Mouse (Mus musculus) adrenal gland, adult (tissue): ENCODE measurements around the gene Crisp2.
A peak's percentile ranks its signal among the peaks of the same experiment; 100 is the strongest.

Experiments
- DNase-seq, 2 experiments: peaks; one replicate each; pipeline ENCODE4 v3.0.0; 2022 to 2023; ENCODE audit warnings: low spot score in 1 of 2; ENCODE audit not compliant: inconsistent age in 2 of 2

The Crisp2 gene

GRCm38 (mm10) chr17:40806953-40807572, at the start of gene Crisp2:
Crisp2 (minus strand) TSS chr17:40807003.
- no peak for DNase-seq

- DNase-seq: no peak
These were observed 48.3 kb upstream of the Crisp2 start for GRCm38 (mm10) chr17:40855065-40855464.

DNA sequence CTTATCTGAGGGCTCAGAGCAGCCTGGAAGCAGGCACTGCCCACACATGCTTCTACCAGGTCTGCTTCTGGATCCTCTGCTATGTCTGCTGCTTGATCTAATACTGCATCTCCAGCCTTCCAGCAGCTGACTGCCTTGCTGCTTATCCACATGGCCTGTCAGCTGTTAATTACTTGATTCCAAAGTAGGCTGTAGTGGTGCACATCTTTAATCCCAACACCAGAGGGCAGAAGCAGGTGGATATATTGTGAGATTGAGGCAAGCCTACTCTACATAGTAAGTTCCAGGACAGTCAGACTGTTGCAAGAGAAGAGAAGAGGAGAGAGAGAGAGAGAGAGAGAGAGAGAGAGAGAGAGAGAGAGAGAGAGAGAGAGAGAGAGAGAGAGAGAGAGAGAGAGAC, 30.5 kb upstream of the Crisp2 start:
- DNase-seq: peak; percentile 3 to 43

GRCm38 (mm10) chr17:40831870-40832269, 25.1 kb upstream of the Crisp2 start:
- no peak for DNase-seq

DNA sequence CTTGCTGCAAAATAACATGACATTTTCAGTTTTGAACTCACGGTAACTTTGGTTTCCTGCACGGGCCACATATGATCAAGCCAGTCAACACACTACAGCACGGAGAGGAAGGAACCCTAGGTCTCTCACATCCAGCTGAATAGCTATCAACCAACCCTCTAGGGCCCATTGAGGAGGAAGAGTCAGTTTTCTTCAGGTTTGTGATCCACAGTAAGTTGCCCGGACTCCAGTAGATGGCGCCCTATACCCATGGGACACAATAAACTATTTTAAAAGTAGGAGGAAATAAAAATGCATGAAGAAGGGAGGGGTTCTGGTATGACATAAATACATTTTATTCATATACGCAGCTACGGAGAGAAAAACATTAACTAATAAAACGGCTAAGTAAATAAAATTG, 17.7 kb upstream of the Crisp2 start:
- peak; percentile 9 to 76 for DNase-seq

DNA sequence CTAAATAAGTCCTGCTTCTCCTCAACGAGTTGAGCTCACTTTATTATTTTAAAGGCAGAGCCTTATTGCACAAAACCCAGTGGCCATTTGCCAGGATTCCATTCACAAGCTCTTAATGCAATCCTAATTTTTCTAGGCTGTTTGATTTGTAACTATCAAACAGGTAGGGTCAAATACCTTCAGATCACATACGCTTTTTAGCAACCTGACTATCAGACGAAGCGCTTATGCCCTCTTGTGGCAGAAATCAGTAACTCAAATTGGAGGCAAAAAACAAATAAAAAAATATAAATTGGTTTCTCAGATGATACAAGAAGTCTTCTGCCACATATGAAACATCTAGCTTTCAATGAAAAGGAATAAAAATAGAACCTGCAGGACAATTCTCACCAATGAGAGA, 17.0 kb upstream of the Crisp2 start:
- peak in 1 of 2 experiments; percentile 43 for DNase-seq

DNA sequence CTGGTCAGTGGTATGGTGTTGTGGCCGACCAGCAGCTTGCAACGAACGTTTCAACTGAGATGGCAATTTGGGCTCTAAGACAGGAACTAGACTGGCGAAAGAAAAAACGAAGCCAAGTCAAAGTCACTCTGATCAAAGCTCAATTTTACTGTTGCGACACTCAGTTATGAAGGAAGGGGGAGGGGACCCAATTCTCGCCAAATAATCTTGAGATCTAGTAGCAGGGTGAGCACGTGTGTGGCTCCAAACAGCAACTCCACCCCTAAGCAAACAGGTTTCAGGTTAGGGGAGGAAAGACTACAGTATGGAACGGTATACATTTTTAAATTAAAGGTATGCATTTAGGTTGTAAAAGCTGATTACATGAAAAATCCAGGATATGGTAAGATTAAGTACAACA, 14.7 kb upstream of the Crisp2 start:
- DNase-seq: peak in 1 of 2 experiments; percentile 29

DNA sequence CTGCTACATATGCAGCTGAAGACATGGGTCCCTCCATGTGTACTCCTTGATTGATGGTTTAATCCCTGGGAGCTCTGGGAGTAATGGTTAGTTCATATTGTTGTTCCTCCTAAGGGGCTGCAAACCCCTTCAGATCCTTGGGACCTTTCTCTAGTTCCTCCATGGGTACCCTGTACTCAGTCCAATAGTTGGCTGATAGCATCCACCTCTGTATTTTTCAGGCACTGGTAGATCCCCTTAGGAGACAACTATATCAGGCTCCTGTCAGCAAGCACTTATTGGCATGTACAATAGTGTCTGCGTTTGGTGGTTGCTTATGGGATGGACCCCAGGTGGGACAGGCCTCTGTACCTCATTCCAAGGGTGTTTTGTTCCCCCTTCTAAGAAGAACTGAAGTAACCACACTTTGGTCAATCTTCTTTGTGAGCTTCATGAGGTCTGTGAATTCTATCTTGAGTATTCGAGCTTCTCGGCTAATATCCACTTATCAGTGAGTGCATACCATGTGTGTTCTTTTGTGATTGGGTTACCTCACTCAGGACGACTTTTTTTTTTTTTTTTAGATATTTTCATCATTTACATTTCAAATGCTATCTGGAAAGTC, 10.6 kb upstream of the Crisp2 start:
- no peak for DNase-seq

- DNase-seq: no peak
These were observed 5.5 kb upstream of the Crisp2 start for GRCm38 (mm10) chr17:40812259-40812658.

- no peak for DNase-seq
These were observed 4.8 kb upstream of the Crisp2 start for GRCm38 (mm10) chr17:40811560-40811959.

DNA sequence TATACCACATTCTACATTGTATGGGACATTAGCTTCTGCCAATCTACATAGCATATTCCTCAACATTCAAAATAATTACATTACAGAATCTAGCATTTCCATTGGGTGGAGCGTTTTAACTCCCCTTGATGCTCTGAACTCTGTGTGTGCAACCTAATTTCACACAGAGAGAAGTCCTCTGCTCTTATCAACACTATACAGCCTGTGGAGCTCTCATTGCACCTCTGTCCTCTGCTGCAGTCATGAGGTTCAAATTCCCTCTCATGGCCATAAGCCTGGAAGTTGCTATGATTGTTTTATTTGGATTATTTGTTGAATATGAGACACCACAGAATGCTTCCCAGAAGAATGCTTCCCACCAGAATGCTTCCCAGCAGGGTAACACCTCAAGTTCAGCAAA, 4.1 kb upstream of the Crisp2 start, which contains the start of gene Rhag:
Gene Rhag, plus strand, starts transcription at position 193 of the 400 bp plus-strand sequence.
- DNase-seq: no peak

GRCm38 (mm10) chr17:40808071-40808470, 1.3 kb upstream of the Crisp2 start:
- no peak for DNase-seq

- DNase-seq: peak in 1 of 2 experiments; percentile 22
These were observed 253 bp downstream of the Crisp2 start for GRCm38 (mm10) chr17:40806550-40806949.

DNA sequence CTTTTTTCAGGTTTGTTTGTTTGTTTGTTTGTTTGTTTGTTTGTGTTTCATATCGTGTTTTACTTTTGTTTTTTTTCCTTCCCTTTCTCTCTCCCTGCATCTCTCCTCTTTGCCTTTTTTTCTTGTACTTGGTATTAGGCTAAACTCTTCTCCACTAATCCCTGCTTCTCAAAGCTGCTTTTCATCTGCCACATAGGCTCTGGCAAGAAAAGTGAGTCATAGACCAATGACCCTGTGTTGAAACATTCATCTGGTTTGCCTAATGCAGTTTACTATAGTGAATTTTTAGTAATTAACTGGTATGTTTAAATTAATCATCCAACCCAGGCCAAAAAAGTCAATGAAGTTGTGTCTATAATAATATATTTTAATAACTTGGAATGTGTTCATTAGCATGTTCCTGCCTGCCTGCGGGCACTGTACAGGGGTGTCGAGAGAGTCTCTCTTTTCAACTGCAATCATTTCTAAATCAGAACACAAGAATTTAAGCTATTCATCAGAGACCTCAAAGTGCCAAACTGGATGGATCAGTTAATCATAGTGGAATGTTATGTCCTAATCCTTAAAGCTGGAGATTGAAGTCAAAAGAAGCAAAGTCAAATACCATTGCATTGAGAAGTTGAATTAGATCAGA, 4.0 kb downstream of the Crisp2 start:
- no peak for DNase-seq

DNA sequence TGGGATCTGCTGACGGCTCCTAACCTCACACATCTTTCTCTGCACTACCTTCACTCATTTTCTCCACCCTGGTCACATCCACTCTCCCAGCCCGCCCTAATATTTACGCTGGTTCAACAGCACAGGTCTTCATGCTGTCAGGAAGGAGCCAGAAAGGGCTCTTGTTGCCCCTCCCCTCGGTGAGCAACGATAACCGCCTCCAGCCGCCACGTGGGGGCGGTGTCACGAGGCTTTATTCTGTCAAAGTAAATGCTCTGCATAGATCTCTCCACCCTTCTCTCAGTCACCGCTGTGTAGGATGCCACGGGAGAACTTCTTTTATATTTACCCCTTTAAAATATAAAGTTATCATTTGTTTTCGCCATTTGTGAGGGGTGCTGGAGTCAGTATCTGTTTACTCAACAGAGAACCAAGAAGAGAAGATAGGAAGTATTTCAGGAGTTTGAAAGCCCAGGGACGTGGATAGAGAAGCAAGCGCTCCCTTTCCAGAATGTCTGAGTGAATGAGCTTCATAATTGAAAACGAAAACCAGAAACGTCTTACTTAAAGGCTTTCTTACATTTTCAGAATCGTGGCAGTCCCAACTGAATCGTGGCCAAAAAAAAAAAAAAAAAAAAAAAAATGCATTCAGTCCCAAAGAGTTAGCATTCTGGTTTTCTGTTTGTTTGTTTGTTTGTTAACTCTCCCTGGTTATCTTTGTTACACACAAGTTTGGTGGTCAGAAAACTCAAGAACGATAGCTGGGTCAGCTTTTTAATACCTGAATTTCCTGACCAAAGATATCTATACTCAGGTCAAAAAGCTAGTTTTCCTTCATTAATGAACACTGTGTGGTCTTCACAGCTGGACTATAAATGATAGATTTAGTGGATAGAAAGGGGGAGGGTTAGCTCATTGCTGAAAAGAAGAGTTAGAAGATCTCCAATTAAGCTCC, 12.6 kb downstream of the Crisp2 start:
- DNase-seq: peak in 1 of 2 experiments; percentile 33

DNA sequence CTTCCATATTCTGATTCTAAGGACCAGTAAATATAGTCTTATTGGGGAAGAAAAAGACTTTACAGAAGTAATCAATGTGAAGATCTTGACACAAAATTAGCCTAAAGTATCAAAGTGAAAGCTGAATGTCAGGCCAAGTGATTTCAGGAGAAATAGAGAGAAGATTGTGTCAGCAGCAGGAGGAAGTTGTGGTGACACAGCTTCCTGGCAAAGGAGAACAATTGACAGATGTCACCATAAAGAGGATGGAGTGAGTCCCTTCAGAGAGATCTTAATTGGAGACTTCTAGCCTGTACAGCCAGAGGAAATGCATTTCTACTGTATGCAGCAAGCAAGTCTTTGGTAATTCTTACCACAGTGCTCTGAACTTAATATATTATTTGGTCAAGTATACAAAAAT, 16.9 kb downstream of the Crisp2 start:
- DNase-seq: no peak

DNA sequence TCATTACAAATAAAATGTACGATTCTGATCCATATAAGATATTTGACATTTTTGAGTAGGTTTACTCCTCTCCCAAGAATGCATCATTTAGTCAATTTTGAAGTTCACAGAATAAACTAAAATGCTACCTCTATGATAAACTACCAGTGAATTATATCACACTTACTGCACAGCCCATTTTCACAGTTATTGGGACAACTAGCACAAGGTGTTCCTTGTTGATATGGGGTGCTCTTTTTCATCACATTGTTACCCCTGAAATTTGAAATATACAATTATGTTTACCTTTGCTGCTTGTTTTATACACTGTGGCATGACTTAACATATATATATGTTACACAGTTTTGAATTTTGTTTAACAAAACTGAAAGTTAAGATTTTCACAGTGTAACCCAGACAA, 39.7 kb downstream of the Crisp2 start:
- no peak for DNase-seq

DNA sequence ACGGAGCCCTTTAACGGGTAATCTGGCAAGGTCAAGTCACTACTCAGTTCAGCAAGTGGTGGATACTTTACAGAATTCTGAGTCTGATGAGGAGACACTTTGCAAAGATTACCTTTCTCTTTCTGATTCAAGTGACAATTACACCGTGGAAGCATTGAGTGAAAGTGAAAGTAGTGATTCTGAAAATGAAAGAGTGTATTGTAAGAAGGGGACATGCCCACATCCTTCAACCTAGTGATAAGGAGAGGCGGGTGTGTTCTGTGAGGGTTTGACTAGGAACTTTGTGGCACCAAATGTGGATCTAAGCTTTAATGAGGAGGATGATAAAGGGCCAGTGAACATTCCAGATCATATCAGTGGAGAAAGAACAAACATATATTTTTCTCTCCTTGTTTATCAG, 43.1 kb downstream of the Crisp2 start:
- DNase-seq: no peak

DNA sequence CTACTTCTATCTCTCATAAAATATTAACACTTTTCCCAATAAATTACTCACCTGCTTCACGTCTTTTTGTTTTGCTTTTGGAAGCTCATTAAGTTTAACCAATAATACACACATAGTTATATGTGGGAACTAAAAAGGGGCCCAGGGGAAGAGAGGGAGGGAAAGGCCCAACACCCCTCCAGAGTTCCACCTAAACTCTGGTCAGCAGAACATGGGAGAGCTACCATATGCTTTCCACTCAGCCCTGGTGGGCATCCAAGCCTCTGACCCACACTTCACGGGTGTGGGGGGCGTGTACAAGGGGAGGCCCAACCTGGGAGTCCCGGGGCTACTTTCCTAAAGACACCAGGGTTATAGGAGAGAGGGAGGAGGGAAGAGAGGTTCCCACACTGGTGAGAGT, 75.1 kb downstream of the Crisp2 start:
- DNase-seq: no peak

DNA sequence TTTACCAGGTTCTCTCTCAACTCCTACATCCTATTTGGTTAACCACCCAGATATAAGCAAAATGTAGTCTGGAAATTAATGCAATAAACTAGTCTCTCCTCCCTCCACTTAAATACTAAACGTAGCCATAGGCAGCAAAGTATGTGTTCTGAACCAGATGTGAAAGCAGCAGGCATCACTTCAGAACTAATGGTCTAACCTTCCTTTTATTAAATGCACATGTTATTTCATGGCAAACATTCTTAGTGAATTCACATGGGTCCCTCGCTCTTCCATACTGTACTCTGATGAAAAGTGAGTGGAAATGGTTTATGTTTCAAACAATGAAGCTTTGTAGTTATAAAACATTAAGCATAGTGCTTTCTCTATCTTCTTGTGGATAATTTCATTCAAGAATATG, 75.5 kb downstream of the Crisp2 start:
- DNase-seq: no peak

DNA sequence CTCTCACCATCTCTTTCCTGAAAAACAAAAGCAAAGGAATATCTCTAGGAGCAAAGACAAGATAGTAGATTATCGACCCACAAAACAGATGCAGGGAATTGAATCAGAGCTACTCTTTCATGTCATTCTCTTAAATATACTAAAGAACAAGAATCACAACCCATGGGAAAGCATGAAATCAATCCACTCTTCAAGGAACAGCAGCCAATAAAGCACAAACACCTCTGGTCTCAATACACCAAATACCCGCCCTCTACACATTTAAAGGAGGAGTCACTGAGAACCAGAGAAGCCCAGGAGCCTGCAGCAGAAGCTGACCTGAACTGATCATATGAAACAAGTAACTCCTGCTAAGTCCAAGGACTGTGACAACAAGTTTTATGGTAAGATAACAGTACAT, 80.0 kb downstream of the Crisp2 start, which contains the start of gene Esp1:
Gene Esp1, plus strand, starts transcription at position 301 of the 400 bp plus-strand sequence.
- no peak for DNase-seq
